Mouse (Mus musculus) urinary bladder, postnatal 4 days (tissue): ENCODE measurements around the gene Cep72.
A peak's percentile ranks its signal among the peaks of the same experiment; 100 is the strongest.
"Not testable (repeated sequence)": the region's sequence is repeated elsewhere in the genome, so short reads cannot be mapped to it uniquely, and the experiment has no call there.

ENCODE experiments used
- DNase-seq, 2 experiments: peaks; one replicate each; pipeline ENCODE4 v3.0.0; 2021 to 2022; ENCODE audit warnings: low spot score in 2 of 2

Gene Cep72

GRCm38 (mm10) chr13:74030691-74031090 lies 31.4 kb downstream of the Cep72 start:
- DNase-seq = no peak

- DNase-seq = no peak
Measured at GRCm38 (mm10) chr13:74029013-74029412, 33.1 kb downstream of the Cep72 start.

- DNase-seq = no peak
Measured at GRCm38 (mm10) chr13:74028116-74028515, 34.0 kb downstream of the Cep72 start.

GRCm38 (mm10) chr13:74026215-74026614 lies 35.9 kb downstream of the Cep72 start:
- no peak for DNase-seq

GRCm38 (mm10) chr13:74025151-74026081 lies 36.7 kb downstream of the Cep72 start:
- peak in 1 of 2 experiments; percentile 34 for DNase-seq

- DNase-seq = not testable (repeated sequence)
Measured at GRCm38 (mm10) chr13:74019006-74019405, 43.1 kb downstream of the Cep72 start.

GRCm38 (mm10) chr13:74017426-74017825 lies 44.7 kb downstream of the Cep72 start:
- DNase-seq = no peak

- DNase-seq = no peak
Measured at GRCm38 (mm10) chr13:74015908-74016307, 46.2 kb downstream of the Cep72 start.

GRCm38 (mm10) chr13:74010678-74011077 lies 51.4 kb downstream of the Cep72 start:
- DNase-seq = no peak

GRCm38 (mm10) chr13:74009791-74010614 lies 52.1 kb downstream of the Cep72 start:
- DNase-seq = peak; percentile 54 to 68

- DNase-seq = peak; percentile 90 to 94
Measured at GRCm38 (mm10) chr13:74008948-74009718, 53.0 kb downstream of the Cep72 start, which contains the start of gene Tppp. TSS of gene Tppp (plus strand) at chr13:74009407.

GRCm38 (mm10) chr13:74008216-74008615 lies 53.9 kb downstream of the Cep72 start:
- not testable (repeated sequence) for DNase-seq

- DNase-seq = not testable (repeated sequence)
Measured at GRCm38 (mm10) chr13:74006881-74007280, 55.2 kb downstream of the Cep72 start.

GRCm38 (mm10) chr13:74001492-74001891 lies 60.6 kb downstream of the Cep72 start:
- no peak for DNase-seq

GRCm38 (mm10) chr13:74000961-74001360 lies 61.1 kb downstream of the Cep72 start:
- no peak for DNase-seq

GRCm38 (mm10) chr13:74000519-74000918 lies 61.6 kb downstream of the Cep72 start:
- no peak for DNase-seq

GRCm38 (mm10) chr13:73996456-73996855 lies 65.6 kb downstream of the Cep72 start:
- no peak for DNase-seq

- no peak for DNase-seq
Measured at GRCm38 (mm10) chr13:73991267-73991666, 70.8 kb downstream of the Cep72 start.

GRCm38 (mm10) chr13:73990761-73991160 lies 71.3 kb downstream of the Cep72 start:
- no peak for DNase-seq

- no peak for DNase-seq
Measured at GRCm38 (mm10) chr13:73990325-73990724, 71.8 kb downstream of the Cep72 start.
